Comparison of ENCODE assay signal across 14 mouse cellular contexts in the genomic region with DNA sequence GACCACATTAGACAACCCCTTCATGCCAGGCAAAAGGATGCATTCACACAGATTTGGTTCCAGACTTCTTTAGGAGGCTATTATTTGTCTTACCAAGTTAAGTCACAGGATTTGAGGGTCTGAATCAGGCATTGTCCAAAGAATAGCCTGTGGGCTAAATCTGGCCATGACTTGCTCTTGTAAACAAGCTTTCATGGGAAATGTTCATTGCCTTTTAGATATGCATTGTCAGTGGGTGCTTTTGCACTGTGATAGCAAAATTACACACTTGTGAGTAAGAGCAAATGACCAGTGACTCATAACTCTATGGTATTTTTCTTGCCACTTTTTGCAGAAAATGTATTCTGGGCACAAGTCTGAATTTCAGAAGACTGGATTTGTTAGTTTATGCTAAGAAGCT.
"Had no signal": no experiment of that assay in that cellular context is flagged by ENCODE, and none has a peak within 500 bp of the region (broad histone marks: within the 10 kb centered on the region; RNA-seq: fewer than 3 reads in every experiment).

No protein-coding gene starts in this region.

- H3K4me1 ChIP-seq: limb, embryonic 10.5 days; limb, embryonic 13.5 days; liver, embryonic 13.5 days; midbrain, embryonic 13.5 days had no signal

- H3K27ac ChIP-seq: kidney, postnatal 0 days; layer of hippocampus, adult 2 months; limb, embryonic 10.5 days; limb, embryonic 13.5 days; liver, embryonic 13.5 days; macrophage; midbrain, embryonic 13.5 days; stomach, postnatal 0 days had no signal

- H3K4me2 ChIP-seq: limb, embryonic 13.5 days; liver, embryonic 13.5 days; midbrain, embryonic 13.5 days had no signal

- H3K9ac ChIP-seq: limb, embryonic 13.5 days; liver, embryonic 13.5 days; midbrain, embryonic 13.5 days had no signal

- DNase-seq: kidney, adult 2 months; kidney, postnatal 25 days; layer of hippocampus, adult 9-11 months; liver, embryonic 13.5 days; lung, adult 2 months; right cerebral cortex, postnatal 4 days; thymus, postnatal 25 days had no signal

- ATAC-seq: midbrain, embryonic 13.5 days had no signal

- H3K9me3 ChIP-seq: limb, embryonic 10.5 days; limb, embryonic 13.5 days; liver, embryonic 13.5 days; midbrain, embryonic 13.5 days had no signal

- H3K36me3 ChIP-seq: limb, embryonic 10.5 days; limb, embryonic 13.5 days; liver, embryonic 13.5 days; midbrain, embryonic 13.5 days had no signal

- H3K27me3 ChIP-seq: limb, embryonic 13.5 days; liver, embryonic 13.5 days; midbrain, embryonic 13.5 days had no signal

- H3K4me3 ChIP-seq: layer of hippocampus, adult 2 months; limb, embryonic 10.5 days; limb, embryonic 13.5 days; liver, embryonic 13.5 days; midbrain, embryonic 13.5 days had no signal
